Mouse (Mus musculus): ENCODE results near the gene Nectin1.

Nectin1 gene

GRCm38 (mm10) chr9:43765419-43766179 is 21.8 kb downstream of the Nectin1 start:
- no peak for DNase-seq (ENCODE audit: low read depth)

- no peak for DNase-seq (ENCODE audit: low read depth)
Measured at GRCm38 (mm10) chr9:43768779-43769178, 25.0 kb downstream of the Nectin1 start.

- DNase-seq (ENCODE audit: low read depth) = no peak
Measured at GRCm38 (mm10) chr9:43769228-43769627, 25.4 kb downstream of the Nectin1 start.

GRCm38 (mm10) chr9:43769940-43770339 is 26.2 kb downstream of the Nectin1 start:
- DNase-seq (ENCODE audit: low read depth) = no peak

- DNase-seq (ENCODE audit: low read depth) = no peak
Measured at GRCm38 (mm10) chr9:43771041-43771440, 27.3 kb downstream of the Nectin1 start.

GRCm38 (mm10) chr9:43772460-43772859 is 28.7 kb downstream of the Nectin1 start:
- DNase-seq (ENCODE audit: low read depth) = no peak

- DNase-seq (ENCODE audit: low read depth) = no peak
Measured at GRCm38 (mm10) chr9:43773521-43773920, 29.7 kb downstream of the Nectin1 start.

- no peak for DNase-seq (ENCODE audit: low read depth)
Measured at GRCm38 (mm10) chr9:43774427-43774826, 30.6 kb downstream of the Nectin1 start.

- DNase-seq (ENCODE audit: low read depth) = no peak
Measured at GRCm38 (mm10) chr9:43776231-43776630, 32.4 kb downstream of the Nectin1 start.

GRCm38 (mm10) chr9:43777362-43778360 is 33.9 kb downstream of the Nectin1 start:
- DNase-seq (ENCODE audit: low read depth) = no peak

- no peak for DNase-seq (ENCODE audit: low read depth)
Measured at GRCm38 (mm10) chr9:43780883-43781282, 37.1 kb downstream of the Nectin1 start.

- DNase-seq (ENCODE audit: low read depth) = no peak
Measured at GRCm38 (mm10) chr9:43782401-43782800, 38.6 kb downstream of the Nectin1 start.

- no peak for DNase-seq (ENCODE audit: low read depth)
Measured at GRCm38 (mm10) chr9:43783959-43784358, 40.2 kb downstream of the Nectin1 start.

- no peak for DNase-seq (ENCODE audit: low read depth)
Measured at GRCm38 (mm10) chr9:43784841-43785240, 41.1 kb downstream of the Nectin1 start.

- DNase-seq (ENCODE audit: low read depth) = no peak
Measured at GRCm38 (mm10) chr9:43787591-43787990, 43.8 kb downstream of the Nectin1 start.

- no peak for DNase-seq (ENCODE audit: low read depth)
Measured at GRCm38 (mm10) chr9:43792681-43793080, 48.9 kb downstream of the Nectin1 start.

GRCm38 (mm10) chr9:43793411-43793810 is 49.6 kb downstream of the Nectin1 start:
- DNase-seq (ENCODE audit: low read depth) = no peak

- DNase-seq (ENCODE audit: low read depth) = no peak
Measured at GRCm38 (mm10) chr9:43796031-43796430, 52.2 kb downstream of the Nectin1 start.

GRCm38 (mm10) chr9:43796841-43797740 is 53.3 kb downstream of the Nectin1 start:
- no peak for DNase-seq (ENCODE audit: low read depth)

- DNase-seq (ENCODE audit: low read depth) = no peak
Measured at GRCm38 (mm10) chr9:43797746-43798145, 54.0 kb downstream of the Nectin1 start.

- DNase-seq (ENCODE audit: low read depth) = no peak
Measured at GRCm38 (mm10) chr9:43800525-43800924, 56.7 kb downstream of the Nectin1 start.

- peak; percentile 13 for DNase-seq (ENCODE audit: low read depth)
Measured at GRCm38 (mm10) chr9:43801911-43802310, 58.1 kb downstream of the Nectin1 start.

All from c-Kit-positive CD71-negative TER-119-negative erythroid progenitor cells, embryonic 14.5 days (primary cell).